Mouse (Mus musculus) MEL (cell line): ENCODE results near the gene March4. TPM values are rescaled to one million over a fixed set of nuclear protein-coding genes. Genes with fewer than 3 reads are reported as not detected.

ENCODE experiments used
- DNase-seq: peaks from one replicate; pipeline ENCODE4 v3.0.0; 2011; ENCODE audit warnings: low read depth, low spot score
- H3K27ac ChIP-seq: 2 replicates; pipeline ENCODE4 v1.5.1; 2012; ENCODE audit warnings: low read depth, mild to moderate bottlenecking, control low read depth, low read length, moderate library complexity; ENCODE audit not compliant: control insufficient read depth
- H3K27me3 ChIP-seq, 2 experiments: fragments of 150-350 bp in 1 of 2; sonication (generic) in 1 of 2; 2 replicates each; pipeline ENCODE4 v1.6.1; 2012; ENCODE audit warnings: low read length in 2 of 2, mild to moderate bottlenecking in 2 of 2, improper control_type of control experiment in 1 of 2, moderate library complexity in 1 of 2; ENCODE audit not compliant: insufficient read depth in 2 of 2, control insufficient read depth in 1 of 2
- H3K36me3 ChIP-seq, 2 experiments: 2 replicates each; pipeline ENCODE4 v1.6.1; 2012 to 2014; ENCODE audit warnings: low read length in 2 of 2, improper control_type of control experiment in 1 of 2, inconsistent platforms in 1 of 2, mild to moderate bottlenecking in 1 of 2; ENCODE audit not compliant: insufficient read depth in 2 of 2, control insufficient read depth in 1 of 2
- H3K4me1 ChIP-seq, 2 experiments: fragments of 150-350 bp in 1 of 2; sonication (generic) in 1 of 2; 2 replicates each; pipeline ENCODE4 v1.6.1; 2012; ENCODE audit warnings: low read length in 2 of 2, improper control_type of control experiment in 1 of 2, mild to moderate bottlenecking in 1 of 2; ENCODE audit not compliant: insufficient read depth in 2 of 2, control insufficient read depth in 1 of 2
- H3K4me3 ChIP-seq, 2 experiments: fragments of 150-350 bp in 1 of 2; sonication (generic) in 1 of 2; 2 replicates each; pipeline ENCODE4 v1.5.1; 2012; ENCODE audit warnings: low read depth in 2 of 2, low read length in 2 of 2, mild to moderate bottlenecking in 2 of 2, moderate library complexity in 2 of 2, control low read depth in 1 of 2, improper control_type of control experiment in 1 of 2; ENCODE audit not compliant: control insufficient read depth in 1 of 2, insufficient read depth in 1 of 2
- H3K79me2 ChIP-seq: 2 replicates; pipeline ENCODE4 v1.6.1; 2012; ENCODE audit warnings: mild to moderate bottlenecking, low read length, moderate library complexity; ENCODE audit not compliant: control insufficient read depth, poor library complexity, insufficient read depth
- H3K9ac ChIP-seq: 2 replicates; pipeline ENCODE4 v1.6.1; 2012; ENCODE audit warnings: low read depth, mild to moderate bottlenecking, control low read depth, low read length, moderate library complexity; ENCODE audit not compliant: control insufficient read depth, poor library complexity, severe bottlenecking
- H3K9me3 ChIP-seq: fragments of 150-350 bp; sonication (generic); replicated peaks from 2 replicates; pipeline ENCODE4 v1.6.1; 2012; ENCODE audit warnings: mild to moderate bottlenecking, low read length, improper control_type of control experiment, moderate library complexity; ENCODE audit not compliant: insufficient read depth
- CHD1 ChIP-seq: IDR thresholded peaks from 2 replicates; pipeline ENCODE4 v1.6.1; 2012; ENCODE audit warnings: low read depth, mild to moderate bottlenecking, inconsistent platforms, low read length, improper control_type of control experiment
- CHD2 ChIP-seq: IDR thresholded peaks from 2 replicates; pipeline ENCODE4 v1.6.1; 2011; ENCODE audit warnings: low read length, improper control_type of control experiment
- CTCF ChIP-seq, 3 experiments: IDR thresholded peaks in 2 of 3; conservative IDR thresholded peaks in 1 of 3; 2 replicates each; pipeline ENCODE4 v1.5.1; 2011 to 2012; ENCODE audit warnings: low read length in 3 of 3, low read depth in 2 of 3, mild to moderate bottlenecking in 2 of 3, improper control_type of control experiment in 1 of 3, inconsistent platforms in 1 of 3, mixed read lengths in 1 of 3, moderate library complexity in 1 of 3; ENCODE audit not compliant: control insufficient read depth in 1 of 3, insufficient read depth in 1 of 3, poor library complexity in 1 of 3, severe bottlenecking in 1 of 3
- EP300 ChIP-seq, 2 experiments: IDR thresholded peaks; 2 replicates each; pipeline ENCODE4 v1.6.1; 2011; ENCODE audit warnings: improper control_type of control experiment in 2 of 2, low read length in 2 of 2, low read depth in 1 of 2, mild to moderate bottlenecking in 1 of 2
- ETS1 ChIP-seq: IDR thresholded peaks from 2 replicates; pipeline ENCODE4 v1.6.1; 2012; ENCODE audit warnings: low read depth, mild to moderate bottlenecking, inconsistent platforms, low read length, improper control_type of control experiment, moderate library complexity
- JUND ChIP-seq: IDR thresholded peaks from 2 replicates; pipeline ENCODE4 v1.6.1; 2011; ENCODE audit warnings: low read depth, mild to moderate bottlenecking, improper control_type of control experiment, low read length
- KAT2A ChIP-seq: conservative IDR thresholded peaks from 2 replicates; pipeline ENCODE4 v1.6.1; 2012; ENCODE audit warnings: low read depth, low read length, improper control_type of control experiment, inconsistent platforms
- MAFK ChIP-seq: IDR thresholded peaks from 2 replicates; pipeline ENCODE4 v1.6.1; 2011; ENCODE audit warnings: low read depth, mild to moderate bottlenecking, low read length, improper control_type of control experiment, borderline replicate concordance
- MAX ChIP-seq: IDR thresholded peaks from 2 replicates; pipeline ENCODE4 v1.6.1; 2011; ENCODE audit warnings: low read length, improper control_type of control experiment
- MXI1 ChIP-seq: IDR thresholded peaks from 2 replicates; pipeline ENCODE4 v1.6.1; 2011; ENCODE audit warnings: mild to moderate bottlenecking, low read depth, low read length, improper control_type of control experiment
- MYC ChIP-seq: IDR thresholded peaks from 2 replicates; pipeline ENCODE4 v1.6.1; 2011; ENCODE audit warnings: low read depth, mild to moderate bottlenecking, low read length, improper control_type of control experiment, moderate library complexity
- NELFE ChIP-seq: IDR thresholded peaks from 2 replicates; pipeline ENCODE4 v1.6.1; 2011; ENCODE audit warnings: low read depth, low read length, improper control_type of control experiment
- NRF1 ChIP-seq: IDR thresholded peaks from 2 replicates; pipeline ENCODE4 v1.6.1; 2014; ENCODE audit warnings: low read depth, mild to moderate bottlenecking, inconsistent platforms, low read length, improper control_type of control experiment, moderate library complexity; ENCODE audit not compliant: poor library complexity, insufficient read depth, severe bottlenecking
- POLR2A ChIP-seq, 2 experiments: IDR thresholded peaks; 2 replicates each; pipeline ENCODE4 v1.6.1; 2011 to 2012; ENCODE audit warnings: low read length in 2 of 2, mild to moderate bottlenecking in 2 of 2, control low read depth in 1 of 2, improper control_type of control experiment in 1 of 2, low read depth in 1 of 2, moderate library complexity in 1 of 2; ENCODE audit not compliant: control insufficient read depth in 1 of 2, insufficient read depth in 1 of 2, poor library complexity in 1 of 2
- POLR2AphosphoS2 ChIP-seq: IDR thresholded peaks from 2 replicates; pipeline ENCODE4 v1.6.1; 2011; ENCODE audit warnings: low read length, improper control_type of control experiment
- SMC3 ChIP-seq: IDR thresholded peaks from 2 replicates; pipeline ENCODE4 v1.6.1; 2011; ENCODE audit warnings: low read depth, low read length, improper control_type of control experiment
- TAL1 ChIP-seq: IDR thresholded peaks from 2 replicates; pipeline ENCODE4 v1.6.1; 2012; ENCODE audit warnings: mild to moderate bottlenecking, inconsistent platforms, low read length, moderate library complexity, mixed read lengths
- TCF12 ChIP-seq: IDR thresholded peaks from 2 replicates; pipeline ENCODE4 v1.6.1; 2014; ENCODE audit warnings: low read depth, mild to moderate bottlenecking, inconsistent platforms, low read length, improper control_type of control experiment, moderate library complexity
- UBTF ChIP-seq: IDR thresholded peaks from 2 replicates; pipeline ENCODE4 v1.6.1; 2012; ENCODE audit warnings: low read depth, mild to moderate bottlenecking, inconsistent platforms, low read length, improper control_type of control experiment, moderate library complexity, borderline replicate concordance; ENCODE audit not compliant: insufficient read depth
- USF2 ChIP-seq, 2 experiments: IDR thresholded peaks; 2 replicates each; pipeline ENCODE4 v1.6.1; 2011 to 2012; ENCODE audit warnings: improper control_type of control experiment in 2 of 2, low read length in 2 of 2, borderline replicate concordance in 1 of 2, inconsistent platforms in 1 of 2, low read depth in 1 of 2, mild to moderate bottlenecking in 1 of 2; ENCODE audit not compliant: insufficient read depth in 1 of 2
- ZC3H11A ChIP-seq: IDR thresholded peaks from 2 replicates; pipeline ENCODE4 v1.6.1; 2012; ENCODE audit warnings: low read depth, mild to moderate bottlenecking, inconsistent platforms, low read length, improper control_type of control experiment
- polyA plus RNA-seq, 2 experiments: library from polyadenylated mRNA; stranded (reverse) in 1 of 2; unstranded in 1 of 2; fragments of >175 nt in 1 of 2; fragments of >200 nt in 1 of 2; gene quantifications; 2 replicates each; pipeline versions ENCODE4 v1.2.1 to v1.2.4; 2012; ENCODE audit warnings: low replicate concordance in 2 of 2, low read depth in 1 of 2; ENCODE audit not compliant: insufficient read length in 2 of 2, insufficient read depth in 1 of 2, missing spikeins in 1 of 2
- total RNA-seq: library from RNA; depleted of rRNA; stranded (reverse); fragments of 300-350 nt; gene quantifications from 2 replicates; pipeline ENCODE4 v1.2.3, GENCODE M21; 2012

Gene March4
- total and polyA plus RNA-seq, 3 experiments = not detected

DNA sequence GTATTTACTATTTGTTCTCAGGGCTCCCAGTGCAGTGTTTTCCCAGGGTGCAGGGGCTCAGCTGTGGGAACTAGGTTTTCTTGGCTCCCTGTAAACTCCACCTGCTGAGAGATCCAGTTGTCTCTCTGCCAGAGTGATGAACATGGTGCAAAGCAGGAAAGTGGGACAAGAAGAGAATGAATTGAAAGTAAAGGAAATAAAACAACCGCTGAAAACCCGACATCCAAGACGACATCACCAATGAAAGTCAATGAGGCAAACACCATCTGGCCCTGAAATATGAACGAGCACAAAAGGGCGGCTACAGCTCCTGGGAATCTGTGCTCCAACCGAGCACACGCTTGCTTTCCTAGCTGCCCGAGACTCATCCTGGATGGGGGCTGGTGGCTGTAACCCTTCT is 122.6 kb downstream of the March4 start:
- Histone ChIP-seq H3K36me3 (no peaks in the 10 kb centered on the region), H3K9ac (no peak overlapping the region), H3K9me3 (no peaks in the 10 kb centered on the region), H3K27ac (no peak overlapping the region), H3K79me2 (no peaks in the 10 kb centered on the region), H3K4me1 (no peaks in the 10 kb centered on the region), H3K27me3 (peaks cover 0 to 2% of the 10 kb centered on the region in 2 experiments; a peak in 2 of 4 replicates), H3K4me3 (no peak overlapping the region)
- TF ChIP-seq EP300 (IDR thresholded peaks at IDR 0.05; ENCODE audit: low read depth in 1 of 2, low read length in 2 of 2) = no peak
- no peak for TF ChIP-seq CTCF (IDR thresholded peaks at IDR 0.05 in 2 of 3, conservative IDR thresholded peaks at IDR 0.05 in 1 of 3; ENCODE audit: control insufficient read depth in 1 of 3, insufficient read depth in 1 of 3, low read depth in 2 of 3, low read length in 3 of 3, poor library complexity in 1 of 3, severe bottlenecking in 1 of 3)
- no peak for DNase-seq

DNA sequence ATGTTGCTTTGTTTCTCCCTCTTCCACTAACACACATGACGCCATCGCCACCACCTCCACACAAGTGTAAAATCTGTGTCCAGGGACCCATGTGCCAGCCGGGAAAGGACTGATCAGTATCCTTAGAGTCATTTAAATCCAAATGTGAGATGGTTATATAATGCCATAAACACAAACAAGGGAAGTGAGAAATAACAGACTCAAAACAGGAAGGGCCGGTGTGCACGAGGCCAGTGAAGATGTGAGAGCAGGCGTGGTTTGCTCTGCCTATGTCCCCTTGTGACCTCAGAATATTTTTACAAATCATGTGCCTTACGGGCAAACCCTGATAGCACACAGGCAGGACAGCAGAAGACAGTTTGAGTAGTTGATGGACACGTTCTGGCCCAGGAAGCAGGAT is 123.5 kb downstream of the March4 start:
- Histone ChIP-seq H3K79me2 (no peaks in the 10 kb centered on the region), H3K36me3 (no peaks in the 10 kb centered on the region)

DNA sequence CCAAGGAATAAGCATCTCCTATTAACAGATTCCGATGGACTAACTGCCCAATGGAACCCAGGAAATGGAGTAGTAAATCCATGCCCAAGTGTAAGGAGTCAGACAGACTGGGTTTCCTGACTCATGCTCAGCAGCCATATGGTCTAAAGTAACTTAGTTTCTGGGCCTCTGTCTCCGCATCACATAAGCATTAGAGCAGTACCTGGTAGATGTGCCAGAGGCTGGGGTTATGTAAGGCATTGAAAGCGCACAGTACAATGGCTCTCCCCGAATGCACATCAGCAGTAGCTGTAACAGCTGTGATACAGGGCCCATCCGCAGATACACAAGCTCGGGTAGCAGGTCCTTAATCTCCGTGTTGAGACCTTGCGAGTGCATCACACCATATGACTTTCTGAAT is 125.6 kb downstream of the March4 start:
- H3K4me3 ChIP-seq = no peak overlapping the region
- H3K9me3 ChIP-seq = no peaks in the 10 kb centered on the region
- no peaks in the 10 kb centered on the region for H3K4me1 ChIP-seq
- H3K27ac ChIP-seq = no peak overlapping the region
- H3K27me3 ChIP-seq = no peaks in the 10 kb centered on the region; a peak in 1 of 4 replicates
- no peak overlapping the region for H3K9ac ChIP-seq
- no peak for DNase-seq
- H3K79me2 ChIP-seq = no peaks in the 10 kb centered on the region
- TF ChIP-seq MYC (no peak), MAFK (no peak), POLR2A (IDR thresholded peaks at IDR 0.05; ENCODE audit: control insufficient read depth in 1 of 2, insufficient read depth in 1 of 2, low read depth in 1 of 2, low read length in 2 of 2, poor library complexity in 1 of 2) (no peak), TAL1 (no peak)
- TF ChIP-seq, all 39 proteins: peak for 0
- H3K36me3 ChIP-seq = no peaks in the 10 kb centered on the region

More for the DNA sequence above, 123.5 kb downstream of the March4 start:
- Histone ChIP-seq H3K27me3 (peaks cover 0 to 2% of the 10 kb centered on the region in 2 experiments; a peak in 1 of 4 replicates), H3K4me3 (no peak overlapping the region), H3K9me3 (no peaks in the 10 kb centered on the region), H3K4me1 (no peaks in the 10 kb centered on the region), H3K9ac (no peak overlapping the region), H3K27ac (no peak overlapping the region)
- no peak for DNase-seq
- TF ChIP-seq POLR2AphosphoS2 = no peak
- TF ChIP-seq SMC3 = no peak
- TF ChIP-seq KAT2A = no peak
- TF ChIP-seq NELFE = no peak
- TF ChIP-seq NRF1 = no peak
- TF ChIP-seq TCF12 = no peak
- TF ChIP-seq MAFK = no peak
- no peak for TF ChIP-seq UBTF
- no peak for TF ChIP-seq CHD1
- no peak for TF ChIP-seq ETS1
- TF ChIP-seq USF2 (IDR thresholded peaks at IDR 0.05; ENCODE audit: borderline replicate concordance in 1 of 2, insufficient read depth in 1 of 2, low read depth in 1 of 2, low read length in 2 of 2) = no peak
- no peak for TF ChIP-seq ZC3H11A
- no peak for TF ChIP-seq CHD2
- no peak for TF ChIP-seq JUND
- no peak for TF ChIP-seq MAX
- TF ChIP-seq MXI1 = no peak
- no peak for TF ChIP-seq EP300 (IDR thresholded peaks at IDR 0.05; ENCODE audit: low read depth in 1 of 2, low read length in 2 of 2)
